Mouse (Mus musculus): ENCODE data around the gene Tmem131.

Gene Tmem131

DNA sequence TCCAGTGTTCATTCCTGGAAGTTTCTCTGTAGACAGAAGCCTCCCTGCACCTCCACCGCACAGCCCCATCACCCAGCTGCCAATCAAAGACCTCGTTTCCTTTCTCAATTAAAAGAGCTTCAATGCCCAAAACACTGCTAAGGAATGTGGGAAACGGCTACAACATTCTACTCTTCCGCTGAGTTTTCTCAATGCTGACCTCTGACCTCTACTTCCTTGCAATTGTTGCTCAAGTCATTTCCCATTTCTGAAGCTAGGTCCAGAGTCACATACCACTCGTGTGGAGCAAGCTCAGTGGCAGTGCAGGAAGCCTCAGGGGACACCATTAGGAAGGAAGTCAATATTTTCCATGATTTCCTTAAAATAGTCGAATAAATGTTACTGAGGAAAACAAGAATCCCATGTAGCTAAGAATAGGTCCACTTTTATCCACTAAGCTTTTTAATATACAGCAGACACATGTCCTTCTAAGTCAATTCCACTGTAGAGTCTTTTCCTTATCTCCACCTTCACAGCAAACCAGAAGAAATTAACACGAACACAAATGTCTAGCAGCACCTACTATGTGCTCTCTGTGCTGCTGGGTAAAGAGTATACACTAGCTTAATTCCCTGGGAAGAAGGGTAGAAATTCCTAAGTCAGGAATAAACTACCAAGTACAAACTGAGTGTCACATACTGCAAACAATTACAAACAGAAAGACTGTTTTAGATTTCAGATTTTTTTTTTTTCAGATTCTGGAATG lies 28.8 kb downstream of the Tmem131 start:
- TF ChIP-seq GATA4 (IDR thresholded peaks at IDR 0.05; ENCODE audit: insufficient replicate concordance, low read length): no peak

GRCm38 (mm10) chr1:36913806-36914205 lies 29.7 kb downstream of the Tmem131 start:
- TF ChIP-seq GATA4 (IDR thresholded peaks at IDR 0.05; ENCODE audit: insufficient replicate concordance, low read length): no peak

DNA sequence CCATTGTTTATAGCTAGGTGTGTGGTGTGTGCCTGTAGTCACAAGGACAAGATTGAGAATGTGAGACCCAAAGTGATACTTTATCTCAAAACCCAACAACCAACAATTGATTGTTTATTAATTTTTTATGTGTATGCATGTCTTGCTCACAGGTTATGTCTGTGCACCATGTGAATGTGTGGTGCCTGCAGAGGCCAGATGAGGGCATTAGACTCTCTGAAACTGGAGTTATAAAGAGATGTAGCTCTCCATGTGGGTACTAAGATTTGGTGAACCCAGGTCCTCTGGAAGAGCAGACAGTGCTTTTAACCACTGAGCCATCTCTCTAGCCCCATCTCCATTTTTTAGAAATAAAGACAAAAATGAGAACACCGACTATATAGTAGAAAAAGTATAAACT lies 31.2 kb downstream of the Tmem131 start:
- TF ChIP-seq GATA4 (IDR thresholded peaks at IDR 0.05; ENCODE audit: insufficient replicate concordance, low read length): no peak

- no peak for TF ChIP-seq GATA4 (IDR thresholded peaks at IDR 0.05; ENCODE audit: insufficient replicate concordance, low read length)
Measured at GRCm38 (mm10) chr1:36911603-36912002, 31.9 kb downstream of the Tmem131 start.

- no peak for TF ChIP-seq GATA4 (IDR thresholded peaks at IDR 0.05; ENCODE audit: insufficient replicate concordance, low read length)
Measured at GRCm38 (mm10) chr1:36910397-36910796, 33.1 kb downstream of the Tmem131 start.

DNA sequence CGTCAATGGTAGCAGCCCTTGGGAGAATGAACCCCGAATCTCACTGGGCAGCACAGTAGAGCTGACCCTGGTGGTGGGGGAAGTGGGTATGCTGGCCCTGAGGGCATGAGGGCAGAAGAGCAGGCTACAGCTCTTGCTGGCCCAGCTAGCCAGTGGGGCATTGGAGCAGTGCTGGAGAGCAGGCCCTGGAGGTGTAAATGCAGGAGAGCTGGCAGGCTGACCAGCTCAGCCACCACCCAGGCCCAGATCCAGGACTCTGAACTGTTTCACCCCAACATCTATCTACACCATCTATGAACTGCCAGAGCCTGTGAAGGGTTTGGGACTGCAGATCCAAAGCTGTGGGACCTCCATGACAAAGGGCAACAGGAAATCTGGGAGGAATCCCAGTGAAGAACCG lies 38.2 kb downstream of the Tmem131 start:
- TF ChIP-seq GATA4 (IDR thresholded peaks at IDR 0.05; ENCODE audit: insufficient replicate concordance, low read length): no peak

DNA sequence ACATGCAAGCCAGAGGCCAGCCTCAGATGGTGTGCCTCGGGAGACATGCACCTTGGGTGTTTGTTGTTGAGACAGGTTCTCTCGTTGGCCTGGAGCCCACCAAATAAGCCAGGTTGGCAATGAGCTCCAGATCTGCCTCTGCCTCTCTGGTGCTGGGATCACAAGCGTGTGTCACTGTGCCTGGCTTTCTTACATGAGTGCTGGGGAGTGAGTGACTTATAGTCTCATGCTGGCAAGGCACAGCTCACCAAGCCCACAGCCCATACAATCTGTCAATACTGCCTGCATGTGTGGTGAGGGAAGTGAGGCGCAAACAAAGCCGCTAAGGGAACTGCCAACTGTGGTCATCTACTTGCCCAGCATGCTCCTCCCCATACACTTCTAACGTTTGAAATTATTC lies 39.0 kb downstream of the Tmem131 start:
- no peak for TF ChIP-seq GATA4 (IDR thresholded peaks at IDR 0.05; ENCODE audit: insufficient replicate concordance, low read length)

DNA sequence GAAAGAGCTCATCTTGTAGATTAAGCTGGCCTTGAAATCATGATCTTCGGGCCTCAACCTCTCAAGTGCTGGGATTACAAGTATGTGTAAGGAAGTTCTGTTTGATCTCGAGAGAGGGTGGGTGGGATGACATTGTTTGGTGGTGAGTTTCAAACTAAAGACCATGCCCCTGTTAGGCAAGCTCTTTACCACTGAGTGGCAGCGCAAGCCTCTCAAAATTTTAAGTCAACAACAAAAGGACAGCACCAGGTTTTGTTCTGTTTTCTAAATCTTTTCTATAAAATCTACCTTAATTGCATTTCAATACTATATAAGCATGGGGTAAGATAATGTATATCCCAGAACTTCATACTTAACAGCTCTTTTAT lies 39.4 kb downstream of the Tmem131 start:
- TF ChIP-seq GATA4 (IDR thresholded peaks at IDR 0.05; ENCODE audit: insufficient replicate concordance, low read length): no peak

- TF ChIP-seq GATA4 (IDR thresholded peaks at IDR 0.05; ENCODE audit: insufficient replicate concordance, low read length): no peak
Measured at GRCm38 (mm10) chr1:36903376-36904083, 39.9 kb downstream of the Tmem131 start.

GRCm38 (mm10) chr1:36902533-36903315 lies 40.7 kb downstream of the Tmem131 start:
- no peak for TF ChIP-seq GATA4 (IDR thresholded peaks at IDR 0.05; ENCODE audit: insufficient replicate concordance, low read length)

DNA sequence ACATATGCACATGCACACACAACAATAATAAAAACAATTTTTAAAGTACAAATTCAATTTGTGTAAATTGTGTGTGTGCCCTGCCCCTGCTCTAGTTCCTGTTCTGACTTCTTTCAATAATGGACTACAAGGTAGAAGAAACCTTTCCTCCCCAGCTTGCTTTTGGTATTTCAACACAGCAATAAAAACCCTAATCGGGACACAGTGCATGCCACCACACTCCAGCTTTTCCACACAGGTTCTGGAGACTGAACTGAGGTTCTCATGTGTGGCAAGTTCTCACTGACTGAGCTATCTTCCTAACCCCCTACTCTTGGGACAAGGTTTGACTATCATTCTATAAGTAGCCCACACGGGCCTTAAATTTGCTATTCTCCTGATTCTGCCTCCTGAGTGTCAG lies 43.8 kb downstream of the Tmem131 start:
- TF ChIP-seq GATA4 (IDR thresholded peaks at IDR 0.05; ENCODE audit: insufficient replicate concordance, low read length): no peak

GRCm38 (mm10) chr1:36896423-36896822 lies 47.0 kb downstream of the Tmem131 start:
- no peak for TF ChIP-seq GATA4 (IDR thresholded peaks at IDR 0.05; ENCODE audit: insufficient replicate concordance, low read length)

- TF ChIP-seq GATA4 (IDR thresholded peaks at IDR 0.05; ENCODE audit: insufficient replicate concordance, low read length): no peak
Measured at GRCm38 (mm10) chr1:36895452-36895851, 48.0 kb downstream of the Tmem131 start.

GRCm38 (mm10) chr1:36894136-36894535 lies 49.3 kb downstream of the Tmem131 start:
- no peak for TF ChIP-seq GATA4 (IDR thresholded peaks at IDR 0.05; ENCODE audit: insufficient replicate concordance, low read length)

GRCm38 (mm10) chr1:36893146-36893545 lies 50.3 kb downstream of the Tmem131 start:
- TF ChIP-seq GATA4 (IDR thresholded peaks at IDR 0.05; ENCODE audit: insufficient replicate concordance, low read length): no peak

GRCm38 (mm10) chr1:36892461-36892860 lies 51.0 kb downstream of the Tmem131 start:
- no peak for TF ChIP-seq GATA4 (IDR thresholded peaks at IDR 0.05; ENCODE audit: insufficient replicate concordance, low read length)
